Mouse (Mus musculus) spleen, adult 2 months (tissue): Measurements from ENCODE around the gene Cngb1. TPM values are rescaled to one million over a fixed set of nuclear protein-coding genes. Genes with fewer than 3 reads are reported as not detected.

Experiments
- DNase-seq, 2 experiments: peaks; one replicate each; pipeline versions ENCODE4 v3.0.0 to v3.0.0-alpha.2; 2012 to 2021; ENCODE audit warnings: low spot score in 2 of 2, low read depth in 1 of 2
- H3K27ac ChIP-seq: fragments of 200-500 bp; 2 replicates; pipeline ENCODE4 v1.5.1; 2012; ENCODE audit warnings: low read length, inconsistent platforms; ENCODE audit not compliant: insufficient read depth
- H3K27me3 ChIP-seq: fragments of 200-500 bp; 2 replicates; pipeline ENCODE4 v1.6.1; 2012; ENCODE audit warnings: mild to moderate bottlenecking, moderate library complexity, low read length, inconsistent platforms; ENCODE audit not compliant: control insufficient read depth, insufficient read depth
- H3K36me3 ChIP-seq: fragments of 200-500 bp; 2 replicates; pipeline ENCODE4 v1.6.1; 2012; ENCODE audit warnings: mild to moderate bottlenecking, low read length, inconsistent platforms; ENCODE audit not compliant: control insufficient read depth, insufficient read depth
- H3K4me1 ChIP-seq: fragments of 200-500 bp; 2 replicates; pipeline ENCODE4 v1.6.1; 2011; ENCODE audit warnings: inconsistent platforms; ENCODE audit not compliant: control insufficient read depth, insufficient read depth, insufficient read length
- H3K4me3 ChIP-seq: fragments of 200-500 bp; 2 replicates; pipeline ENCODE4 v1.5.1; 2011; ENCODE audit warnings: mild to moderate bottlenecking, inconsistent platforms; ENCODE audit not compliant: insufficient read depth, insufficient read length; ENCODE audit errors: extremely low read depth
- CTCF ChIP-seq: fragments of 200-500 bp; IDR thresholded peaks from 2 replicates; pipeline ENCODE4 v1.5.1; 2011; ENCODE audit warnings: mild to moderate bottlenecking, inconsistent platforms; ENCODE audit not compliant: insufficient read depth, insufficient read length, insufficient replicate concordance; ENCODE audit errors: extremely low read depth
- POLR2A ChIP-seq: fragments of 200-500 bp; IDR thresholded peaks from 2 replicates; pipeline ENCODE4 v1.6.1; 2011; ENCODE audit warnings: low read depth, low read length, inconsistent platforms
- WGBS: fragments of 180-500 bp; shearing (Covaris S2); methylation state at CpG from one replicate; pipeline ENCODE4 v1.1.7; 2018; 5-methylcytosine and 5-hydroxymethylcytosine counted together
- polyA plus RNA-seq: library from polyadenylated mRNA; depleted of rRNA; stranded (reverse); fragments of >200 nt; gene quantifications from 2 replicates; pipeline ENCODE4 v1.2.3, GENCODE M21; 2012; rRNA removed

Gene Cngb1
- polyA plus RNA-seq, 1 experiment, result 0.16 TPM

DNA sequence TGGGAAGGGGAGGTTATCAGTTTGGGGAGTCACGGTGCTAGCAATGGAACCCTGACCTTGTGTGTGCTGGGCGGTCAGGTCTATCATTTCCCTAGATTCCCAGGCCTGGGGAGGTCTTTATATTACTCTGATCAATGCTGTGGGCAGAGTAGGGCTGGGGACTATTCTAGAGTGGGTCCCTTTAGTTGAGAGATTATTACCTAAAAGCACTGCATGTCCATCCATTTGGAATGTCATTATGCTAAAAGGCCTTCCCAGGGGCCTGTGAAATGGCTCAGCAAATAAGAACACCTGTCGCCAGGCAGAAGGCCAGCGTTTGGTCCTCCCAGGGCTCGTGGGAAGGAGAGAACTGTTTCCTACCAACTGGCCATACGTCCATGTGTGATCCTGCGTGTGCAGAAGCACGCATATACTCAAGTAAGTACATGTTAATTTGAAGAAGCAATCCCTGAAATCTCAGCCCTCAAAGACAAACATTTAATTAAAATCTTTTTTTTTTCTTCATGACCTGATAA is 104.3 kb downstream of the Cngb1 start:
- 93% methylated on average over 8 of the region's 8 CpGs for WGBS
- H3K27ac ChIP-seq, result no peak overlapping the region
- no peaks in the 10 kb centered on the region for H3K27me3 ChIP-seq
- no peak for DNase-seq
- no peak overlapping the region for H3K4me3 ChIP-seq
- no peaks in the 10 kb centered on the region for H3K4me1 ChIP-seq
- H3K36me3 ChIP-seq, result no peaks in the 10 kb centered on the region
- TF ChIP-seq POLR2A (no peak), CTCF (no peak)

- Histone ChIP-seq H3K27ac (no peak overlapping the region), H3K36me3 (no peaks in the 10 kb centered on the region), H3K4me1 (no peaks in the 10 kb centered on the region), H3K4me3 (no peak overlapping the region), H3K27me3 (no peaks in the 10 kb centered on the region)
- no peak for TF ChIP-seq CTCF
- no peak for TF ChIP-seq POLR2A
- DNase-seq, result no peak
- 70% methylated on average over 7 of the region's 7 CpGs for WGBS
These were observed 104.9 kb downstream of the Cngb1 start for GRCm38 (mm10) chr8:95201491-95201890.

DNA sequence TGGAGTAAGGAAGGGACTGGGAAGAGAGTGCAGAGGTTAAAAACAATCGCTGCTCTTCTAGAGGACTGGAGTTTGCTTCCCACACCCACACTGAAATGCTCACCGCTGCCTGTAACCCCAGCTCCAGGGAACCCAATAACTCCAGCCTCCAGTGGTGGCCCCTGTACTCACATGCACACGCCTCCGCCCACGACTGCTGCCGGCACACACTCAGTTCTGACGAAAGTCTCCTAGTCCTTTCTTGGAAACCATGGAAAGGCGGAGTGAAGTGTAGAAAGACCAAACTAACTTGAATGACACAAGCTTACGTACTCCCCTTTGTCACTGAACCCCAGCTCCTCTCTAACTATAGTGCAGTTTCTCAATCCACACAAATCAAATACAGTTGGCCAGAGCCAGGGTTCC is 106.4 kb downstream of the Cngb1 start:
- no peak overlapping the region for H3K27ac ChIP-seq
- no peaks in the 10 kb centered on the region for H3K36me3 ChIP-seq
- DNase-seq, result no peak
- no peaks in the 10 kb centered on the region for H3K4me1 ChIP-seq
- no peaks in the 10 kb centered on the region for H3K27me3 ChIP-seq
- WGBS, result 85% methylated on average over 9 of the region's 9 CpGs
- no peak overlapping the region for H3K4me3 ChIP-seq
- TF ChIP-seq POLR2A (no peak), CTCF (no peak)

DNA sequence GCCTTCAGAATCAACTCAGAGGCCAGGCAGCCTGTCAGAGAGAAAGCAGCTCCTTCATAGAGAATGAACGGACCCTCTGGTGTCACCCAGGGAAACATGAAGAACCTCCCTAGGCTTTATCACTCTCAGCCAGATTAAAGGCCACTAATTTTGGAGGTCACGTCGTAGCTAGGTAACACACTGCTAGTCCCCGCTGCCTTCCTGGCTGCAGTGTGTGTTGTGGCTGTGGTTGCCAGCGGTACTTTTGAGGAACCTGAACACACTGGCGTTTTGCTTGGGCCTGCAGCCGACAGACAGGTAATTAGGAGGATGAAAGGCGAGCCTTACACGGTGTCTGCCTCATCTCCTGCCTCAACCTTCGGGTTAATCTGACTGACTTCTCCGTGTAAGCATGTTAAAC is 110.7 kb downstream of the Cngb1 start:
- H3K4me3 ChIP-seq, result no peak overlapping the region
- TF ChIP-seq POLR2A, result no peak
- TF ChIP-seq CTCF, result no peak
- no peaks in the 10 kb centered on the region for H3K36me3 ChIP-seq
- no peak for DNase-seq
- H3K4me1 ChIP-seq, result no peaks in the 10 kb centered on the region
- no peak overlapping the region for H3K27ac ChIP-seq
- no peaks in the 10 kb centered on the region for H3K27me3 ChIP-seq
- 43% methylated on average over 11 of the region's 11 CpGs for WGBS

DNA sequence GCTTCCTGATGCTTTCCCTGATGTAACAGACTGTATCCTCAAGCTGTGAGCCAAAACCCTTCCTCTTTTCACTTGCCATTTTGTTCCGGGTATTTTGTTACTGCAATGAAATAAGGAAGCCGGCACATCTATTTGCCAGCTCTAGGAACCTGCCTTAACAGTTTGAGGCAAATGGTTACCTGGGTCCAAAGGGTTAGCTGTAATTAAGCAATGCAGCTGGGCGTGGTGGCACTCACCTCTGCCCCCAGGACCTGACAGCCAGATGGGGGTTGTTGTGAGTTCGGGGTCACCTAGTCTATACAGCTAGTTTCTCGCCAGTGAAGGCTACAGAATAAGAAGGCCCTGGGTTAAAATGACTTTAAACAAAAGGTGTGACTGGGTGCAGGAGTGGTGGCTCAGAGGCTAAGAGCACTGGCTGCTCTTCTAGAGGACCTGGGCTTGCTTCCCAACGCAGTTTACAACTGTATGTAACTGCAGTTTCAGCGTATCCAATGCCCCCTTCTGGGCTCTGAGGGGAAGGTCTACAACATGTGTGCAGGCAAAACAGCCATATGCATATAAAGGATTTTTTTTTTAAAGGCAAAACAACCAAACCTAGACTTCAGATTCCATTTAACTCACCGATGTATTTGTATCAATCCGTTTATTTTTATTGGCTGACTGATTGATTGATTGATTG is 114.7 kb downstream of the Cngb1 start:
- Histone ChIP-seq H3K36me3 (no peaks in the 10 kb centered on the region), H3K27me3 (no peaks in the 10 kb centered on the region), H3K4me1 (no peaks in the 10 kb centered on the region), H3K4me3 (no peak overlapping the region), H3K27ac (no peak overlapping the region)
- WGBS, result 88% methylated on average over 9 of the region's 9 CpGs
- TF ChIP-seq POLR2A (no peak), CTCF (no peak)
- DNase-seq, result no peak

Other genes starting within 250 kb of the Cngb1 start
- gene Katnb1, start 225.4 kb downstream of the Cngb1 start, polyA plus RNA-seq, result 13.2 and 17.7 TPM in 2 replicates
- 9.8 and 14.3 TPM in 2 replicates for gene Kifc3, start 103.8 kb downstream of the Cngb1 start, polyA plus RNA-seq
- gene Tepp, start 4.0 kb upstream of the Cngb1 start, polyA plus RNA-seq, result 0.26 and 0.39 TPM in 2 replicates
- 9.1 and 11.4 TPM in 2 replicates for gene Zfp319, start 25.4 kb upstream of the Cngb1 start, polyA plus RNA-seq
- gene Usb1, start 25.7 kb upstream of the Cngb1 start, polyA plus RNA-seq, result 27.4 and 32.1 TPM in 2 replicates
- gene Mmp15, start 45.7 kb upstream of the Cngb1 start, polyA plus RNA-seq, result 2.5 and 3.7 TPM in 2 replicates
- gene Cfap20, start 128.3 kb upstream of the Cngb1 start, polyA plus RNA-seq, result 21.7 and 33.3 TPM in 2 replicates
- gene Csnk2a2, start 183.5 kb upstream of the Cngb1 start, polyA plus RNA-seq, result 10.3 and 12.9 TPM in 2 replicates
- gene Ccdc113, start 227.5 kb upstream of the Cngb1 start, polyA plus RNA-seq, result not detected in 2 replicates